Mouse (Mus musculus): ENCODE measurements around the gene Uroc1. TPM values are rescaled to one million over a fixed set of nuclear protein-coding genes. Genes with fewer than 3 reads are reported as not detected.

Uroc1 gene
- polyA plus RNA-seq, 1 experiment, result not detected

GRCm38 (mm10) chr6:90317510-90318258 lies 15.4 kb upstream of the Uroc1 start:
- H3K36me3 ChIP-seq (ENCODE audit: control insufficient read depth, insufficient read depth, low read length), result no peaks in the 10 kb centered on the region
- H3K27me3 ChIP-seq (ENCODE audit: control insufficient read depth, insufficient read depth, low read length), result no peaks in the 10 kb centered on the region
- no peak overlapping the region for H3K27ac ChIP-seq (ENCODE audit: control insufficient read depth, insufficient read depth, low read depth, low read length)
- H3K4me3 ChIP-seq (ENCODE audit: control insufficient read depth, low read depth, low read length), result no peak overlapping the region
- no peaks in the 10 kb centered on the region for H3K4me1 ChIP-seq (ENCODE audit: control insufficient read depth, insufficient read depth, low read length)
- TF ChIP-seq CTCF (IDR thresholded peaks at IDR 0.05; ENCODE audit: control insufficient read depth, insufficient read depth, insufficient replicate concordance, low read depth, low read length), result no peak

DNA sequence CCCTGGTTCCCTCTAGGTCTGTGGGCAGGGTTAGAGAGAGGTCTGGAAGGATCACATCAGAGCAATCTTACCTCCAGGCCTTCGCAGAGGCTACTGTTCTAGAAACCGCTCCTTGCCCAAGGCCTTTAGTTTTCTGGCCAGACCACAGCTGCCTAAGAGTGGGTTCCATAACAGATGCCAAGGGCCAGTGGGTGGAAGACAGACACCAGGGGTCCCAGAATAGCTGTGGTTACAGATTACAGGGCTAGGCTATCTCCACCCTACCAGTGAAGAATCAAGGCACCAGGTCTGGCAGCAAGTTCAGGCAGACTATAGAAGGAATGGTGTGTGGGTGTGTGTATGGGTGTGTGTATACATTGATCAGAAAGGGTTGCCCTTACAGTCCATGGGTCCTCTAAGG lies 14.1 kb upstream of the Uroc1 start:
- H3K27me3 ChIP-seq (ENCODE audit: control insufficient read depth, insufficient read depth, low read length), result no peaks in the 10 kb centered on the region
- no peak overlapping the region for H3K27ac ChIP-seq (ENCODE audit: control insufficient read depth, insufficient read depth, low read depth, low read length)
- TF ChIP-seq CTCF (IDR thresholded peaks at IDR 0.05; ENCODE audit: control insufficient read depth, insufficient read depth, insufficient replicate concordance, low read depth, low read length), result no peak
- no peak for TF ChIP-seq POLR2A (IDR thresholded peaks at IDR 0.05; ENCODE audit: control insufficient read depth, low read depth, low read length)
- H3K36me3 ChIP-seq (ENCODE audit: control insufficient read depth, insufficient read depth, low read length), result no peaks in the 10 kb centered on the region
- H3K4me1 ChIP-seq (ENCODE audit: control insufficient read depth, insufficient read depth, low read length), result no peaks in the 10 kb centered on the region
- H3K4me3 ChIP-seq (ENCODE audit: control insufficient read depth, low read depth, low read length), result no peak overlapping the region

- Histone ChIP-seq H3K27ac (ENCODE audit: control insufficient read depth, insufficient read depth, low read depth, low read length) (no peak overlapping the region), H3K27me3 (ENCODE audit: control insufficient read depth, insufficient read depth, low read length) (no peaks in the 10 kb centered on the region), H3K4me1 (ENCODE audit: control insufficient read depth, insufficient read depth, low read length) (no peaks in the 10 kb centered on the region), H3K4me3 (ENCODE audit: control insufficient read depth, low read depth, low read length) (no peak overlapping the region), H3K36me3 (ENCODE audit: control insufficient read depth, insufficient read depth, low read length) (no peaks in the 10 kb centered on the region)
- no peak for TF ChIP-seq CTCF (IDR thresholded peaks at IDR 0.05; ENCODE audit: control insufficient read depth, insufficient read depth, insufficient replicate concordance, low read depth, low read length)
- TF ChIP-seq POLR2A (IDR thresholded peaks at IDR 0.05; ENCODE audit: control insufficient read depth, low read depth, low read length), result no peak
These were observed 13.5 kb upstream of the Uroc1 start for GRCm38 (mm10) chr6:90319475-90320191.

DNA sequence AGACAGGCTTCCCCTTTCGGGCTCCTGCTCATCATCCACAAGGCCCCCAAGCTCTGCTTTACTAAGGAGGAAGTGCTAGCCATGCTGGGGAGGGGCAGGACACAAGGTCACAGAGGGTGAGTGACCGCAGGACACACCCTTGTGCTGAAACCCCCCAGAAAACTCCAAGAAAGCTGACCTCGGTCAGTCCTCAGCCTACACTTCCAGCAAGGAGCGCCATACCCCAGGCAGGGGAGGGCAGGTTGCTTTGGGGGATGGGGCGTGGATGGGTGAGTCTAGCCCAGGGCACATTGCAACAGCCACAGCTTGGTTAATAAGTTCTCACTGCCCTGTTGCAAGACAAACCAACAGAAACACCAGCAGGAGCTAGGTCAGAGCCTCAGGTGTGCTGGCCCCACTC lies 12.7 kb upstream of the Uroc1 start:
- no peaks in the 10 kb centered on the region for H3K36me3 ChIP-seq (ENCODE audit: control insufficient read depth, insufficient read depth, low read length)
- H3K4me3 ChIP-seq (ENCODE audit: control insufficient read depth, low read depth, low read length), result no peak overlapping the region
- no peak overlapping the region for H3K27ac ChIP-seq (ENCODE audit: control insufficient read depth, insufficient read depth, low read depth, low read length)
- H3K4me1 ChIP-seq (ENCODE audit: control insufficient read depth, insufficient read depth, low read length), result no peaks in the 10 kb centered on the region
- no peaks in the 10 kb centered on the region for H3K27me3 ChIP-seq (ENCODE audit: control insufficient read depth, insufficient read depth, low read length)
- TF ChIP-seq POLR2A (IDR thresholded peaks at IDR 0.05; ENCODE audit: control insufficient read depth, low read depth, low read length) (no peak), CTCF (IDR thresholded peaks at IDR 0.05; ENCODE audit: control insufficient read depth, insufficient read depth, insufficient replicate concordance, low read depth, low read length) (no peak)

DNA sequence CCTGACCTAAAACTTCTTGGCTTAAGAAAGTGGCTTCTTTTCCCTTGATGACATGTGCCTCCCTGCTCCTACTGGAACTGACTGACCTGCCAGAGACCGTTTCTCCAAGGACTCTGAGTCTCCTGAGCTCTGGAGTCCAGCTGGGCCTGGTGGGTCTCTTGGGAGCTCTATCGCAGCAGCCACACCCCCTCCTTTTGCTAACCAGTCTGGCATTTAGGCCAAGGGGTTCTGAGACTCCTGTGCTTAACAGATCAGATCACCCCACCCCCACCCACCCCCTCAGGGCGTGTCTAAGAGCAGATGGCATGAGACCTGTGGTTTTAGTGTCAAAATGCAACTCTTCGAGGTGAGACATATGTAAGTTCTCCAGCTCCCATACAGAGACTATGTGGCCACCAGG lies 11.3 kb upstream of the Uroc1 start:
- H3K27me3 ChIP-seq (ENCODE audit: control insufficient read depth, insufficient read depth, low read length), result no peaks in the 10 kb centered on the region
- no peak for TF ChIP-seq CTCF (IDR thresholded peaks at IDR 0.05; ENCODE audit: control insufficient read depth, insufficient read depth, insufficient replicate concordance, low read depth, low read length)
- no peak for TF ChIP-seq POLR2A (IDR thresholded peaks at IDR 0.05; ENCODE audit: control insufficient read depth, low read depth, low read length)
- no peak overlapping the region for H3K4me3 ChIP-seq (ENCODE audit: control insufficient read depth, low read depth, low read length)

DNA sequence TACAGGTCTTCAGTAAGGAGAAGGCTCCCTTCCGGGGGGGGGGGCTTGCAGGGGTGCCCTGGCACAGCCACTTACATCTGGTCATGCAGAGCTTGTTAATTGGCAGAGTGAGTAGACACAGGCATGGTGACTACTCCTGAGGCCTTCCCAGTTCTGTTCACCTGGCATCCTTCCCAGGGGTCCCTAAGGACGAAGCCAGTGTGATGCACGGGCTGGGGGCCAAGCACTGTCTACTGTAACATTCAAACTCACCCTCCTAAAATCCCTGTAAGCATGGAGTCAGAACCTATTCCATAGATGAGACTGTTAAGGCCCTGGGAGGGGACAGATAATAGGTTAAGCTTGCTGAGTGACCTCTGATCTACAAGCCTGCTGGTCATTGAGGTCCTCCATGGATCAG lies 9.1 kb upstream of the Uroc1 start:
- Histone ChIP-seq H3K27me3 (ENCODE audit: control insufficient read depth, insufficient read depth, low read length) (no peaks in the 10 kb centered on the region), H3K4me3 (ENCODE audit: control insufficient read depth, low read depth, low read length) (no peak overlapping the region), H3K4me1 (ENCODE audit: control insufficient read depth, insufficient read depth, low read length) (no peaks in the 10 kb centered on the region), H3K36me3 (ENCODE audit: control insufficient read depth, insufficient read depth, low read length) (no peaks in the 10 kb centered on the region), H3K27ac (ENCODE audit: control insufficient read depth, insufficient read depth, low read depth, low read length) (no peak overlapping the region)
- TF ChIP-seq CTCF (IDR thresholded peaks at IDR 0.05; ENCODE audit: control insufficient read depth, insufficient read depth, insufficient replicate concordance, low read depth, low read length) (no peak), POLR2A (IDR thresholded peaks at IDR 0.05; ENCODE audit: control insufficient read depth, low read depth, low read length) (no peak)

More for the DNA sequence above, 11.3 kb upstream of the Uroc1 start:
- no peaks in the 10 kb centered on the region for H3K36me3 ChIP-seq (ENCODE audit: control insufficient read depth, insufficient read depth, low read length)
- no peak overlapping the region for H3K27ac ChIP-seq (ENCODE audit: control insufficient read depth, insufficient read depth, low read depth, low read length)
- no peaks in the 10 kb centered on the region for H3K4me1 ChIP-seq (ENCODE audit: control insufficient read depth, insufficient read depth, low read length)

DNA sequence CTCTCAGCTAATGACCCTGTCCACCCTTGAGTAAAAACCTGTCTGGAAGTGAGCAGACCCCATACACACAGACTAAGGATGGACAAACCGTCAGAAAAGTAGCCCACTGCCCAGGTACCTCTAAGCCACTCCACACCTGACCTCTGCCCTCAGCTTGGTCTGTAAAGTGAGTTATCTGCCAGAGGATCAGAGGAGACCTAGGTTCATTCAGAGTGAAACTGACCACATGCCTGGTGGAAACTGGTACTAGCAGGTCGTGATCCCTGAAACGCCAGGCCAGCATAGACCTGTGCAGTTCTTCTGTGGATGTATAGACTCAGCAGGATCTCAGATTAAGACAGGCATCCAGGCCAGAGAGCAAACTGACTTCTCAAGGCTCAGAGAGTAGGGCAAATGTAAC lies 8.6 kb upstream of the Uroc1 start:
- no peaks in the 10 kb centered on the region for H3K4me1 ChIP-seq (ENCODE audit: control insufficient read depth, insufficient read depth, low read length)
- H3K27ac ChIP-seq (ENCODE audit: control insufficient read depth, insufficient read depth, low read depth, low read length), result no peak overlapping the region
- H3K36me3 ChIP-seq (ENCODE audit: control insufficient read depth, insufficient read depth, low read length), result no peaks in the 10 kb centered on the region
- H3K27me3 ChIP-seq (ENCODE audit: control insufficient read depth, insufficient read depth, low read length), result no peaks in the 10 kb centered on the region
- H3K4me3 ChIP-seq (ENCODE audit: control insufficient read depth, low read depth, low read length), result no peak overlapping the region
- TF ChIP-seq POLR2A (IDR thresholded peaks at IDR 0.05; ENCODE audit: control insufficient read depth, low read depth, low read length) (no peak), CTCF (IDR thresholded peaks at IDR 0.05; ENCODE audit: control insufficient read depth, insufficient read depth, insufficient replicate concordance, low read depth, low read length) (no peak)

All from testis, adult 2 months (tissue).